Mouse (Mus musculus): Measurements from ENCODE around the gene Frem3.

DNA sequence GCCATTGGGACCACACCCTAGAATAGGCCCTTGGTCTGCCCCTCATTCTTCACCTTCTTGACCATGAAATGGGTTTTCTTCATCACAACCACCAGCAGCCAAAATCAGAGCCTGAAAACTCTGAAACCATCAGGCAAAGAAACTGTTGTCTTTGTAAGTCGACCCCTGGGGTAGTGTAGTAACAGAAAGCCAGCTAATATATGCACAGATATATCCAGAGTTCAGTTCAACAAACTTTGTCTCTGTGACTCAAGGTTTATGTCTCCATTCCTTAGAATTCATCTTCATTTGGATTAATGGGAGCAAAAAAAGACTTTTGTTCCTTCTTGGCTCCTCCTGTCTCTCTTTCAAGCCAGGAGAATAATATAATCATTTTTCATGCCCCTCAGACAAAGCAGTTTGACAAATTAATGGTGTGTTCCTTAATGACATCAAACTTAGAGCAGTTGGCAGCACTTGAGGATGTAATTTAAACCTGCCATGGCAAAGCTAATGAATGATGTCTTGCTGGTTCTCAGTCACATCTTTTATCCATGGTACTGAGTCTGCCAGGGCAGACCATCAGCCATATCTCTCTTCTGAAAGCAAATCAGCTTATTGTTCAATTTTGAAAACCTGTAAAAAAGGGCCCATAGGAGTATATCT, 38.3 kb upstream of the Frem3 start:
- TF ChIP-seq CTCF (IDR thresholded peaks at IDR 0.05) (no peak), EP300 (IDR thresholded peaks at IDR 0.05) (no peak)

Measured in lung, postnatal 0 days (tissue).